Mouse (Mus musculus): ENCODE measurements around the gene Rnf182. TPM values are rescaled to one million over a fixed set of nuclear protein-coding genes. Genes with fewer than 3 reads are reported as not detected.

Rnf182 gene
- total and polyA plus RNA-seq, 2 experiments from 2014 or later, result 7.5 to 20.7 TPM

- no peak for DNase-seq (ENCODE audit: low spot score)
- H3K9ac ChIP-seq (replicated peaks; ENCODE audit: low read length), result no peak overlapping the region
- H3K4me1 ChIP-seq (ENCODE audit: insufficient read depth, low read length), result no peaks in the 10 kb centered on the region
- TF ChIP-seq CTCF (IDR thresholded peaks at IDR 0.05; ENCODE audit: low read depth), result no peak
- WGBS, result 91% methylated on average over 7 of the region's 7 CpGs
- H3K9me3 ChIP-seq (ENCODE audit: low read length), result no peaks in the 10 kb centered on the region
- no peak overlapping the region for H3K4me2 ChIP-seq (ENCODE audit: low read depth, low read length)
- no peak overlapping the region for H3K4me3 ChIP-seq (ENCODE audit: low read length)
- ATAC-seq, result no peak
- no peaks in the 10 kb centered on the region for H3K36me3 ChIP-seq (ENCODE audit: insufficient read depth, low read length)
- H3K27ac ChIP-seq, result no peak overlapping the region
- no peaks in the 10 kb centered on the region for H3K27me3 ChIP-seq (ENCODE audit: insufficient read depth, low read length)
These were observed 102.7 kb downstream of the Rnf182 start for GRCm38 (mm10) chr13:43718173-43718572.

DNA sequence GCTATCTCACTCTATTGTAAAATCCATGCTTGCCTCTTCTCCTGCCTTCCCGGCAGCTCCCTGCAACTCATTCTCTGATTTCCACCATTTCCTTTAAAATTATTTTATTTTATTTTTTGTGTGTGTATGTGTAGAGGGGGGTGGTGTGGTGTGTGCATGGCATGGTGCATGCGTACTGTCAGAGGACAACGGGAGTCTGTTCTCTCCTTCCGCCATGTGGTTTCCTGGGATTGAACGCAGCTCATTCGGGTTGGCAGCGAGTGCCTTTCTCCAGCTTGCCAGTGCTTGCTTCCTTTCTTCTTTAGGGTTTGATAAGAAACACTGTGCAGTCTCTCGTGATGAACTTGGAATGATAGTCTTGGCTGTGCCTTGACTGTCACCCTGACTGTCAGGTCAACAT, 105.0 kb downstream of the Rnf182 start:
- no peak for ATAC-seq

More for the DNA sequence above, 105.0 kb downstream of the Rnf182 start:
- Histone ChIP-seq H3K4me2 (ENCODE audit: low read depth, low read length) (no peak overlapping the region), H3K9me3 (ENCODE audit: low read length) (no peaks in the 10 kb centered on the region), H3K9ac (replicated peaks; ENCODE audit: low read length) (no peak overlapping the region), H3K27me3 (ENCODE audit: insufficient read depth, low read length) (no peaks in the 10 kb centered on the region), H3K27ac (no peak overlapping the region), H3K4me3 (ENCODE audit: low read length) (no peak overlapping the region), H3K36me3 (ENCODE audit: insufficient read depth, low read length) (no peaks in the 10 kb centered on the region), H3K4me1 (ENCODE audit: insufficient read depth, low read length) (peaks cover 3% of the 10 kb centered on the region; the same call in 1 of the 2 replicates)
- WGBS, result 38% methylated on average over 8 of the region's 8 CpGs
- no peak for DNase-seq (ENCODE audit: low spot score)
- TF ChIP-seq CTCF (IDR thresholded peaks at IDR 0.05; ENCODE audit: low read depth), result no peak

Other genes with a start within 250 kb of the Rnf182 start
- 17.9 and 34.6 TPM in 2 replicates for gene Nol7, start 217.3 kb upstream of the Rnf182 start, total RNA-seq (2014; rRNA removed)
- 183 and 197 TPM in 2 replicates for gene Nol7, start 217.3 kb upstream of the Rnf182 start, polyA plus RNA-seq (2015; fragmentation: Nextera tagmentation; extraction: Ambion mirVana)
- 52.7 and 67.1 TPM in 2 replicates for gene Ranbp9, start 134.4 kb upstream of the Rnf182 start, total RNA-seq (2014; rRNA removed)
- 9.6 and 11.0 TPM in 2 replicates for gene Ranbp9, start 134.4 kb upstream of the Rnf182 start, polyA plus RNA-seq (2015; fragmentation: Nextera tagmentation; extraction: Ambion mirVana)
- 9.3 and 12.4 TPM in 2 replicates for gene Mcur1, start 55.5 kb upstream of the Rnf182 start, total RNA-seq (2014; rRNA removed)
- 8.0 and 8.4 TPM in 2 replicates for gene Mcur1, start 55.5 kb upstream of the Rnf182 start, polyA plus RNA-seq (2015; fragmentation: Nextera tagmentation; extraction: Ambion mirVana)
- gene Cd83, start 169.1 kb downstream of the Rnf182 start, total RNA-seq (2014; rRNA removed), result 43.7 and 45.4 TPM in 2 replicates
- 38.5 and 38.6 TPM in 2 replicates for gene Cd83, start 169.1 kb downstream of the Rnf182 start, polyA plus RNA-seq (2015; fragmentation: Nextera tagmentation; extraction: Ambion mirVana)

Data from hindbrain, postnatal 0 days (tissue).